Mouse (Mus musculus): ENCODE results near the gene Gpatch11.

The Gpatch11 gene

DNA sequence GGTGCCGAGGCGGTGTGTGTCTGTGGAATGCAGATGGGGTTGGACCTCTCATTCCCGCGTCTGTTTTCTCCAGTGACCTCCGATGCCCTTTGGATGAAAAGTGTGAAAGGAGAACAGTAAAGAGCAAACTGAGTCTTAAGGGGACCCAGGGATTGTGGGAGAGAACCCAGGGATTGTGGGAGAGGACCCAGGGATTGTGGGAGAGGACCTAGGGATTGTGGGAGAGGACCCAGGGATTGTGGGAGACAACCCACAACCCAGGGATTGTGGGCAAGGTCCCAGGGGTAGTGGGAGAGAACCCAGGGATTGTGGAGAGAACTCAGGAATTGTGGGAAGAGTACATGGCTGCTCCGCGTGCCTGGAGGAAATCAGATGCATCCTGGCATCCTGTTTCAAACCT is 59.6 kb downstream of the Gpatch11 start:
- in situ Hi-C loops (cut with MseI, MboI) = no loop called here

DNA sequence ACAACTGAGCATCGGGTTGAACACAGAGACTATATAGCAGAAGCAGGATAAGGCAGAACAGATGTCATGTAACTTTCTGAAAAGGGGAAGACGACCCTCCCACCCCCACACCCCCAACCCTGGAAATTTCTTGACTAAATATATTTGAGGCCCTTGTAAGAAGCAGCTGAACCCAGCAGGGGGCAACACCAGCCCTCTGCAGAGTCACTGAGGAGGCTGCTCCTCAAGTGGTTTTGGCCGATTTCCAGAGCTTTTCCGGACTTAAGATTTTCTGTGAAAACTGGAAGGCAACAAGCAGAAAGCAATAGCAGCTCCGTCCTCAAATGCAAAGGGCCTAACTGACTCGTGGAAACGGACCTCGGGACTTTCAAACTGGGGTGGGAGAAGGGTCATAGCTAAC is 60.0 kb downstream of the Gpatch11 start:
- in situ Hi-C loops (cut with MseI, MboI) = no loop called here

All from mouse trophoblast stem cell (cell line).